Mouse (Mus musculus) limb, embryonic 14.5 days (tissue): Measurements from ENCODE around the gene Adprh. TPM values are rescaled to one million over a fixed set of nuclear protein-coding genes. Genes with fewer than 3 reads are reported as not detected.

ENCODE experiments used
- ATAC-seq: fragments of 200-750 bp; cut with Nextera tagmentation; 2 replicates; pipeline ENCODE4 v1.8.0; 2017; ENCODE audit warnings: low read depth, moderate number of reproducible peaks, moderate TSS enrichment; ENCODE audit not compliant: low FRiP score
- DNase-seq: peaks from one replicate; pipeline ENCODE4 v3.0.0-alpha.2; 2015; ENCODE audit warnings: low spot score
- H3K27ac ChIP-seq: fragments of 300-500 bp; sonication (generic); replicated peaks from 2 replicates; pipeline ENCODE4 v1.5.1; 2014; ENCODE audit warnings: low read depth, mild to moderate bottlenecking, low read length, moderate library complexity, mixed read lengths
- H3K27me3 ChIP-seq: fragments of 300-500 bp; sonication (generic); 2 replicates; pipeline ENCODE4 v1.6.1; 2014; ENCODE audit warnings: low read length, mixed read lengths; ENCODE audit not compliant: control insufficient read depth, insufficient read depth
- H3K36me3 ChIP-seq: fragments of 300-500 bp; sonication (generic); 2 replicates; pipeline ENCODE4 v1.6.1; 2014; ENCODE audit warnings: mild to moderate bottlenecking, low read length, moderate library complexity, mixed read lengths; ENCODE audit not compliant: control insufficient read depth, insufficient read depth
- H3K4me1 ChIP-seq: fragments of 300-500 bp; sonication (generic); 2 replicates; pipeline ENCODE4 v1.6.1; 2014; ENCODE audit warnings: antibody characterized with exemption, low read length, mixed read lengths; ENCODE audit not compliant: control insufficient read depth, insufficient read depth
- H3K4me2 ChIP-seq: fragments of 300-500 bp; sonication (generic); replicated peaks from 2 replicates; pipeline ENCODE4 v1.6.1; 2014; ENCODE audit warnings: low read depth, mild to moderate bottlenecking, low read length, moderate library complexity; ENCODE audit not compliant: severe bottlenecking
- H3K4me3 ChIP-seq: fragments of 300-500 bp; sonication (generic); replicated peaks from 2 replicates; pipeline ENCODE4 v1.5.1; 2014; ENCODE audit warnings: low read length
- H3K9ac ChIP-seq: fragments of 300-500 bp; sonication (generic); 2 replicates; pipeline ENCODE4 v1.6.1; 2014; ENCODE audit warnings: mild to moderate bottlenecking, low read depth, low read length, moderate library complexity; ENCODE audit not compliant: severe bottlenecking
- H3K9me3 ChIP-seq: fragments of 300-500 bp; sonication (generic); 2 replicates; pipeline ENCODE4 v1.6.1; 2016; ENCODE audit warnings: low read length; ENCODE audit not compliant: control insufficient read depth
- POLR2A ChIP-seq: fragments of 200-500 bp; IDR thresholded peaks from 2 replicates; pipeline ENCODE4 v1.8.0; 2012; ENCODE audit warnings: inconsistent platforms, mild to moderate bottlenecking, moderate library complexity, borderline replicate concordance; ENCODE audit not compliant: insufficient read depth, insufficient read length; ENCODE audit errors: extremely low read depth
- WGBS: fragments of 180-500 bp; shearing (Covaris S2); extraction: QIAGEN DNeasy Blood & Tissue Kit; methylation state at CpG from one replicate; pipeline ENCODE4 v1.1.7; 2014; 5-methylcytosine and 5-hydroxymethylcytosine counted together
- polyA plus RNA-seq, 2 experiments: library from polyadenylated mRNA; depleted of rRNA in 1 of 2; stranded (reverse) in 1 of 2; unstranded in 1 of 2; fragments of >200 nt; fragmentation: Nextera tagmentation in 1 of 2; extraction: Ambion mirVana in 1 of 2; gene quantifications; 2 replicates each; pipeline versions ENCODE4 v1.2.1 to v1.2.3; 2012 to 2014

Gene Adprh
- polyA plus RNA-seq, 2 experiments: 69.5 to 114 TPM

GRCm38 (mm10) chr16:38425799-38426198, 26.7 kb downstream of the Adprh start:
- ATAC-seq: no peak

GRCm38 (mm10) chr16:38425374-38425773, 27.1 kb downstream of the Adprh start:
- Histone ChIP-seq H3K27me3 (no peaks in the 10 kb centered on the region), H3K9me3 (no peaks in the 10 kb centered on the region), H3K4me1 (no peaks in the 10 kb centered on the region), H3K27ac (no peak overlapping the region), H3K36me3 (no peaks in the 10 kb centered on the region), H3K4me2 (no peak overlapping the region), H3K4me3 (no peak overlapping the region), H3K9ac (no peak overlapping the region)
- no peak for TF ChIP-seq POLR2A
- ATAC-seq: no peak
- no peak for DNase-seq
- WGBS: 82% methylated on average over 2 of the region's 2 CpGs

More at GRCm38 (mm10) chr16:38425799-38426198, 26.7 kb downstream of the Adprh start:
- WGBS: 90% methylated on average over 1 of the region's 1 CpGs
- H3K9ac ChIP-seq: no peak overlapping the region
- H3K27me3 ChIP-seq: no peaks in the 10 kb centered on the region
- no peaks in the 10 kb centered on the region for H3K4me1 ChIP-seq
- H3K4me2 ChIP-seq: no peak overlapping the region
- DNase-seq: no peak
- no peak for TF ChIP-seq POLR2A
- no peaks in the 10 kb centered on the region for H3K36me3 ChIP-seq
- no peaks in the 10 kb centered on the region for H3K9me3 ChIP-seq
- H3K4me3 ChIP-seq: no peak overlapping the region
- H3K27ac ChIP-seq: no peak overlapping the region

DNA sequence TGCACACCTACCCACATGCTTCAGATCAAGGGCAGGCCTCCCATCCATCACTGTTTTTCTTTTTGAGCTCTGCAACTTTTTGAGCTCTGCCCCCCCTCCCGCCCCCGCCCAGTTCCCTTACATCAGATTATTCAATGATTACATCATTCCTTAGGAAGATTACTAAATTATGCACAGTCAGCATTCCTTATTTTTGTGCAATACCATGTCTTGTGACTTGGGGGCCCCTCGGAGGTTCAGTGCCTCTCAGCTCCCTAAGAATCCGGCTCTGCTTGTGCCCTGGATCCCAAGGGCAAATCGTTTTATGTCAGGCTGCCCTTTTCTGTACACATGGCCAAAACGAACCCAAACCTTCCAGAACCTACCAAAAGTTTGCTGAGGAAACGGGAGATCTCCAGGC, 37.5 kb downstream of the Adprh start:
- ATAC-seq (no peak), DNase-seq (no peak)
- H3K36me3 ChIP-seq: no peaks in the 10 kb centered on the region
- H3K9me3 ChIP-seq: no peaks in the 10 kb centered on the region
- no peak overlapping the region for H3K4me2 ChIP-seq
- no peak overlapping the region for H3K9ac ChIP-seq
- H3K27me3 ChIP-seq: no peaks in the 10 kb centered on the region
- no peak for TF ChIP-seq POLR2A
- no peaks in the 10 kb centered on the region for H3K4me1 ChIP-seq
- 86% methylated on average over 7 of the region's 7 CpGs for whole genome bisulfite sequencing
- no peak overlapping the region for H3K27ac ChIP-seq
- no peak overlapping the region for H3K4me3 ChIP-seq

GRCm38 (mm10) chr16:38408416-38408815, 44.1 kb downstream of the Adprh start:
- Histone ChIP-seq H3K4me1 (no peaks in the 10 kb centered on the region), H3K4me3 (no peak overlapping the region), H3K27ac (no peak overlapping the region), H3K36me3 (no peaks in the 10 kb centered on the region), H3K4me2 (no peak overlapping the region), H3K9me3 (no peaks in the 10 kb centered on the region), H3K27me3 (no peaks in the 10 kb centered on the region), H3K9ac (no peak overlapping the region)
- TF ChIP-seq POLR2A: no peak
- DNase-seq: no peak
- ATAC-seq: no peak
- WGBS: 93% methylated on average over 8 of the region's 8 CpGs

- no peak overlapping the region for H3K4me3 ChIP-seq
- H3K9ac ChIP-seq: no peak overlapping the region
- WGBS: 34% methylated on average over 5 of the region's 5 CpGs
- H3K4me1 ChIP-seq: no peaks in the 10 kb centered on the region
- H3K27ac ChIP-seq: no peak overlapping the region
- no peaks in the 10 kb centered on the region for H3K36me3 ChIP-seq
- H3K4me2 ChIP-seq: no peak overlapping the region
- ATAC-seq: no peak
- no peak for DNase-seq
- H3K9me3 ChIP-seq: no peaks in the 10 kb centered on the region
- H3K27me3 ChIP-seq: no peaks in the 10 kb centered on the region
- no peak for TF ChIP-seq POLR2A
Measured at GRCm38 (mm10) chr16:38407584-38407983, 44.9 kb downstream of the Adprh start.

DNA sequence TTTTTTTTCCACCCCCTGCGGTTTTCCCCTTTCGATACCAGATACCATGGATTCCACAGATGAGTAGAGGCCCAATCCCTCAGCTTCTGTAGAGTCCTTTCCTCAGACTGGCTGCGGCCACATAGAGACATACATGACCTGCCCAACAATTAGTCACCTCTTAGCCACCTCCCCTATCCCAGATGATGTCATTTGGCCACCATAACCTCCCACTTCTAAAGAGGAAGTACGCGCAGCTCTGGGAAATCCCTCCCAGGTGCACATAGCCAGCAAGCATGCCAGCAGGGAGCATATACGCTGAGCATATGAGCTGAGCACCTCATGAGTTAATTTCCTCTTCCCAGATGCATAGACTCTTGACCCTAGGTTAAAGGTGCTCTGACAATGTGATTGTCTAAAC, 45.8 kb downstream of the Adprh start:
- no peak for DNase-seq

More for the DNA sequence above, 45.8 kb downstream of the Adprh start:
- Histone ChIP-seq H3K27ac (no peak overlapping the region), H3K4me1 (no peaks in the 10 kb centered on the region), H3K36me3 (no peaks in the 10 kb centered on the region), H3K27me3 (no peaks in the 10 kb centered on the region), H3K4me3 (no peak overlapping the region), H3K4me2 (no peak overlapping the region), H3K9ac (no peak overlapping the region), H3K9me3 (no peaks in the 10 kb centered on the region)
- TF ChIP-seq POLR2A: no peak
- 85% methylated on average over 6 of the region's 6 CpGs for WGBS
- no peak for ATAC-seq
